ENCODE assay signal across 7 mouse cellular contexts in the genomic region with DNA sequence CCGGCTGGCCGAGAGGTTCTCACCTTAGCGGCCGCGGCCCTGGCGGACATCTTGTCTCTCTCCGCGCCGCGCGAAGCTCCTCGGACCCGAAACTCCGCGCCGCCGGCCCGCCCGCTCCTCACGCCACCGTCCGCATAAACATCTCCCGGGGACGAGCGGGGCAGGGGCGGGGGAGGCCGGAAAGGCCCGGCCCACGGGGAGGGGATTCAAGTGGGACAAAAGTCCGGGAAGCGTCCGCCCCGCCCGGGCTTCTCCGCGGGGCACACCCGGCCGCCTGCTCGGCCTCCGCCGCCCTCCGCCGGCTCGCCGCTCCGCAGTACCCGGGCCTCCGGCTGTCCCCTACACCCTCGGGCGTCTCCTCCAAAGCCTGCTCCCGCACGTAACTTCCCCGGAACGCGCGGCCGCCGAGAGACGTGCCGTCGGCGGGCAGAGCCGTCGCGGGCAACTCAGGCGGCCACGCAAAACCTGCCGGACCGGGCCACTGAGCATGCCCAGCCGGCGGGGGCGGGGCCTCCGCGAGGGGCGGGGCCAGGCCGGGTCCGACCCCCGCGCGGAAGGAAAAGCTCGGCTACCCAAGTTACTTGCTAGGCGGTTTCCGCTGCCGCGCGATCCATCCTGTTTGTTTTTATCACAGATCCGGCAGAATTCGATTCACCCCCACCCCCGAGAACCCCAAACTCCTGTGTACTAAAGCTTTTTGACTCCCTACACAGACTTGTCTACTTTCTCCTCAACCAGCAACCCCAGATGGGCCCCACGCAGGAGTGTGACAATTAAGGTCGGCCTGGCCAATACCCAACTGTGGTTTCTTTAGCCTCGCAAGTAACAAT.
A peak's percentile ranks its signal among the peaks of the same experiment; 100 is the strongest.
DNase-seq lines count a peak whose midpoint lies in the region; ATAC-seq and TF ChIP-seq lines count a peak whose summit lies in the region.

No protein-coding gene starts in this region.

- peak overlapping the region; percentile 69 for H3ac ChIP-seq in myocyte (ENCODE audit: control insufficient read depth, insufficient read length)

- peak; percentile 66 for DNase-seq in brain, embryonic 18.5 days (ENCODE audit: low read depth, low spot score)
- DNase-seq in liver, result peak; percentile 81
- peak; percentile 67 to 78 for DNase-seq in spleen, postnatal 4 days (ENCODE audit: low spot score in 2 of 2)

- H3K27ac ChIP-seq in heart, embryonic 11.5 days (ENCODE audit: low read depth, low read length), result peak overlapping the region; percentile 95
- H3K27ac ChIP-seq in kidney, embryonic 16.5 days (ENCODE audit: low read length), result peak overlapping the region; percentile 94

- peak; percentile 94 for TF ChIP-seq POLR2A in myocyte (IDR thresholded peaks at IDR 0.05; ENCODE audit: insufficient read length, low read depth)

- peak overlapping the region; percentile 62 for H3K4me3 ChIP-seq in erythroblast, embryonic 14.5 days (replicated peaks)
- peak overlapping the region; percentile 75 for H3K4me3 ChIP-seq in heart, embryonic 11.5 days (ENCODE audit: low read depth, low read length)
- peak overlapping the region; percentile 83 for H3K4me3 ChIP-seq in kidney, embryonic 16.5 days (ENCODE audit: low read length)
- peak overlapping the region; percentile 37 for H3K4me3 ChIP-seq in myocyte

- peak overlapping the region; percentile 72 for H3K4me2 ChIP-seq in heart, embryonic 11.5 days
- peak overlapping the region; percentile 81 for H3K4me2 ChIP-seq in kidney, embryonic 16.5 days (replicated peaks; ENCODE audit: low read depth, low read length)
- peak overlapping the region; percentile 94 for H3K4me2 ChIP-seq in myocyte (ENCODE audit: low read depth)

- no peaks in the 10 kb centered on the region for H3K9me3 ChIP-seq in erythroblast, embryonic 14.5 days (ENCODE audit: control insufficient read depth, low read length)
- H3K9me3 ChIP-seq in heart, embryonic 11.5 days (replicated peaks; ENCODE audit: control insufficient read depth, low read length), result no peaks in the 10 kb centered on the region
- H3K9me3 ChIP-seq in kidney, embryonic 16.5 days (ENCODE audit: low read length), result no peaks in the 10 kb centered on the region

- H3K4me1 ChIP-seq in erythroblast, embryonic 14.5 days (ENCODE audit: control insufficient read depth), result peaks cover 4% of the 10 kb centered on the region
- H3K4me1 ChIP-seq in heart, embryonic 11.5 days (ENCODE audit: control insufficient read depth, insufficient read depth, low read length), result peaks cover 30% of the 10 kb centered on the region
- peaks cover 34% of the 10 kb centered on the region for H3K4me1 ChIP-seq in kidney, embryonic 16.5 days (ENCODE audit: insufficient read depth, low read length)

- under 1% methylated on average over 75 of the region's 92 CpGs for WGBS in heart, embryonic 11.5 days (ENCODE audit: insufficient replicate concordance)
- under 1% methylated on average over 67 of the region's 92 CpGs for WGBS in kidney, embryonic 16.5 days

- H3K27me3 ChIP-seq in erythroblast, embryonic 14.5 days (ENCODE audit: control insufficient read depth), result peaks cover 86% of the 10 kb centered on the region
- H3K27me3 ChIP-seq in heart, embryonic 11.5 days (ENCODE audit: control insufficient read depth, insufficient read depth, low read length), result no peaks in the 10 kb centered on the region
- H3K27me3 ChIP-seq in kidney, embryonic 16.5 days (ENCODE audit: insufficient read depth, low read length), result no peaks in the 10 kb centered on the region
- no peaks in the 10 kb centered on the region for H3K27me3 ChIP-seq in myocyte (ENCODE audit: control insufficient read depth, insufficient read depth, insufficient read length)

- H3K79me2 ChIP-seq in myocyte (ENCODE audit: control insufficient read depth, insufficient read depth), result peaks cover 44% of the 10 kb centered on the region

- H3K36me3 ChIP-seq in erythroblast, embryonic 14.5 days (ENCODE audit: control insufficient read depth), result no peaks in the 10 kb centered on the region
- H3K36me3 ChIP-seq in heart, embryonic 11.5 days (ENCODE audit: control insufficient read depth, insufficient read depth, low read length), result no peaks in the 10 kb centered on the region
- no peaks in the 10 kb centered on the region for H3K36me3 ChIP-seq in kidney, embryonic 16.5 days (ENCODE audit: insufficient read depth, low read length)
- H3K36me3 ChIP-seq in myocyte (ENCODE audit: control insufficient read depth, insufficient read depth), result no peaks in the 10 kb centered on the region

- H3K9ac ChIP-seq in heart, embryonic 11.5 days (ENCODE audit: low read depth, low read length), result peak overlapping the region; percentile 90
- H3K9ac ChIP-seq in kidney, embryonic 16.5 days (replicated peaks; ENCODE audit: low read length), result peak overlapping the region; percentile 96

- peak; percentile 84 for ATAC-seq in heart, embryonic 11.5 days (replicated peaks; ENCODE audit: insufficient number of reproducible peaks, low FRiP score, low TSS enrichment)
- ATAC-seq in kidney, embryonic 16.5 days (ENCODE audit: low FRiP score, low TSS enrichment), result peak; percentile 93

TF ChIP-seq in myocyte, 11 proteins besides CTCF, POLR2A, EP300 and RAD21:
- TF ChIP-seq USF1 (IDR thresholded peaks at IDR 0.05; ENCODE audit: low read depth), result no peak
- peak; percentile 73 for TF ChIP-seq POLR2AphosphoS2 (IDR thresholded peaks at IDR 0.05; ENCODE audit: insufficient read length, low read depth)
- TF ChIP-seq TCF3 (IDR thresholded peaks at IDR 0.05; ENCODE audit: insufficient read length, low read depth), result no peak
- TF ChIP-seq CEBPB (IDR thresholded peaks at IDR 0.05; ENCODE audit: insufficient read depth, poor library complexity, severe bottlenecking), result no peak
- TF ChIP-seq MYOG (IDR thresholded peaks at IDR 0.05; ENCODE audit: control insufficient read depth in 1 of 3, insufficient read depth in 1 of 3, insufficient read length in 2 of 3, low read depth in 2 of 3), result peak in 1 of 3 experiments; percentile 5
- peak in 1 of 3 experiments; percentile 3 for TF ChIP-seq MYOD1 (IDR thresholded peaks at IDR 0.05; ENCODE audit: control insufficient read depth in 1 of 3, insufficient read length in 2 of 3, low read depth in 2 of 3)
- TF ChIP-seq E2F4 (IDR thresholded peaks at IDR 0.05; ENCODE audit: insufficient read depth), result no peak

Comparison
In these comparisons a context has a peak if more than half of its experiments do, and no peak if none do; other contexts are left out.
1. Peak in every context shown above with its lines: DNase-seq, ATAC-seq, H3K4me3 ChIP-seq and H3K27ac ChIP-seq.